Mouse (Mus musculus) hindbrain, embryonic 12.5 days (tissue): Measurements from ENCODE around the gene Casq1. TPM values are rescaled to one million over a fixed set of nuclear protein-coding genes. Genes with fewer than 3 reads are reported as not detected.
A peak's percentile ranks its signal among the peaks of the same experiment; 100 is the strongest.

ENCODE experiments used
- ATAC-seq: fragments of 200-750 bp; cut with Nextera tagmentation; 2 replicates; pipeline ENCODE4 v1.8.0; 2017; ENCODE audit warnings: moderate TSS enrichment; ENCODE audit not compliant: low FRiP score
- H3K27ac ChIP-seq: fragments of 300-500 bp; sonication (generic); 2 replicates; pipeline ENCODE4 v1.5.1; 2016; ENCODE audit warnings: mild to moderate bottlenecking
- H3K27me3 ChIP-seq: fragments of 300-500 bp; sonication (generic); 2 replicates; pipeline ENCODE4 v1.6.1; 2016; ENCODE audit warnings: mild to moderate bottlenecking
- H3K36me3 ChIP-seq: fragments of 300-500 bp; sonication (generic); 2 replicates; pipeline ENCODE4 v1.6.1; 2016; ENCODE audit warnings: mild to moderate bottlenecking
- H3K4me1 ChIP-seq: fragments of 300-500 bp; sonication (generic); 2 replicates; pipeline ENCODE4 v1.6.1; 2016
- H3K4me2 ChIP-seq: fragments of 300-500 bp; sonication (generic); replicated peaks from 2 replicates; pipeline ENCODE4 v1.6.1; 2016; ENCODE audit warnings: mild to moderate bottlenecking
- H3K4me3 ChIP-seq: fragments of 300-500 bp; sonication (generic); 2 replicates; pipeline ENCODE4 v1.5.1; 2016; ENCODE audit warnings: mild to moderate bottlenecking
- H3K9ac ChIP-seq: fragments of 300-500 bp; sonication (generic); 2 replicates; pipeline ENCODE4 v1.6.1; 2016; ENCODE audit warnings: mild to moderate bottlenecking, moderate library complexity
- H3K9me3 ChIP-seq: fragments of 300-500 bp; sonication (generic); replicated peaks from 2 replicates; pipeline ENCODE4 v1.6.1; 2016; ENCODE audit warnings: mild to moderate bottlenecking
- WGBS: fragments of 180-500 bp; shearing (Covaris S2); methylation state at CpG from one replicate; pipeline ENCODE4 v1.1.7; 2016; 5-methylcytosine and 5-hydroxymethylcytosine counted together
- polyA plus RNA-seq: library from polyadenylated mRNA; unstranded; fragments of >200 nt; fragmentation: Nextera tagmentation; extraction: Ambion mirVana; gene quantifications from 2 replicates; pipeline ENCODE4 v1.2.1, GENCODE M21; 2016

The Casq1 gene
- polyA plus RNA-seq, 1 experiment from 2014 or later: 3.8 TPM

- Histone ChIP-seq H3K9ac (peak overlapping the region; percentile 96), H3K27me3 (no peaks in the 10 kb centered on the region), H3K9me3 (no peaks in the 10 kb centered on the region), H3K27ac (peak overlapping the region; percentile 93), H3K36me3 (peaks cover 16% of the 10 kb centered on the region), H3K4me1 (peaks cover 76% of the 10 kb centered on the region), H3K4me2 (peak overlapping the region; percentile 88), H3K4me3 (peak overlapping the region; percentile 74)
- no peak for ATAC-seq
- 17% methylated on average over 9 of the region's 9 CpGs for WGBS
Measured at GRCm38 (mm10) chr1:172204033-172204813, 15.4 kb downstream of the Casq1 start.

- peak overlapping the region; percentile 93 for H3K27ac ChIP-seq
- no peak for ATAC-seq
- H3K36me3 ChIP-seq: peaks cover 21% of the 10 kb centered on the region
- H3K9me3 ChIP-seq: no peaks in the 10 kb centered on the region
- H3K9ac ChIP-seq: peak overlapping the region; percentile 96
- peak overlapping the region; percentile 88 for H3K4me2 ChIP-seq
- no peaks in the 10 kb centered on the region for H3K27me3 ChIP-seq
- H3K4me3 ChIP-seq: peak overlapping the region; percentile 74
- H3K4me1 ChIP-seq: peaks cover 76% of the 10 kb centered on the region
- 5% methylated on average over 4 of the region's 4 CpGs for WGBS
Measured at GRCm38 (mm10) chr1:172203566-172203965, 16.1 kb downstream of the Casq1 start.

DNA sequence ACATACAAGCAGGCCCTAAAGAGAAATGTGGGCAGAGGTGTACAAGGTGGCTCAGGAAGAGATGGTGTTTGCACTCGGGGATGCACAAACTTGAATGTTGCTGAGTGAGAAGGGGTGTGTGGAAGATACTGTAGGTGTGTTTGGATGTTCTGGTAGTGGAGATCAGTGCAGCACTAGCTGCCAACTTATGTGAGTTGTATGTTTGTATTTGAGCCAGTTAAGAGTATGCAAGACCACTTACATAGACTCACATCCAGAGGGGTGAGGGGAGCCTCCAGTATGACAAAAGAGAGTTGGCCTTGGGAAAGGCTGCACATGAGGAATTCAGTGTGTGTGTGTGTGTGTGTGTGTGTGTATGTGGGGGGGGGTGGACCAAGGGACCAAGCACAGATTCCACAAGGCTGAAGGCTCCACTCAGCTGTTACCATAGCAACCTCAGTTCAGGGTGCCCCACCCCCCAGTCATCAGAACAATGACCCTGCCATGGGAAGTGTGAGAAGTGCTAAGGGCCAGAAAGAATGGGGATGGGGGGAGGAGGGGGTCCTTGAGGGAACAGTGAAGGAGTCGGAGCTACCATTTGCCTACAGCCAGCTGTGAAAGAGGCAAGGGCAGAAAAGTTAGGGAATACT, 16.7 kb downstream of the Casq1 start:
- Histone ChIP-seq H3K4me2 (peak overlapping the region; percentile 88), H3K4me3 (0 out of 2 replicates have a peak overlapping the region, but pooled peaks have one; percentile 74), H3K9ac (peak overlapping the region; percentile 96), H3K36me3 (peaks cover 27% of the 10 kb centered on the region), H3K4me1 (peaks cover 76% of the 10 kb centered on the region), H3K9me3 (no peaks in the 10 kb centered on the region), H3K27me3 (no peaks in the 10 kb centered on the region), H3K27ac (peak overlapping the region; percentile 93)
- WGBS: 14% methylated on average over 2 of the region's 2 CpGs
- ATAC-seq: peak; percentile 53

GRCm38 (mm10) chr1:172201967-172202880, 17.4 kb downstream of the Casq1 start:
- H3K27ac ChIP-seq: peak overlapping the region; percentile 93
- no peaks in the 10 kb centered on the region for H3K27me3 ChIP-seq
- peaks cover 35% of the 10 kb centered on the region for H3K36me3 ChIP-seq
- 10% methylated on average over 14 of the region's 14 CpGs for WGBS
- H3K4me3 ChIP-seq: peak overlapping the region; percentile 18
- H3K4me1 ChIP-seq: peaks cover 72% of the 10 kb centered on the region
- H3K9ac ChIP-seq: peak overlapping the region; percentile 96; the same call in 1 of the 2 replicates
- H3K4me2 ChIP-seq: peak overlapping the region; percentile 88
- no peaks in the 10 kb centered on the region for H3K9me3 ChIP-seq
- peak; percentile 6; the same call in 1 of the 2 replicates for ATAC-seq

GRCm38 (mm10) chr1:172200871-172201447, 18.7 kb downstream of the Casq1 start:
- H3K4me3 ChIP-seq: 0 out of 2 replicates have a peak overlapping the region, but pooled peaks have one; percentile 2
- peak overlapping the region; percentile 10; the same call in 1 of the 2 replicates for H3K9ac ChIP-seq
- H3K4me1 ChIP-seq: peaks cover 63% of the 10 kb centered on the region

DNA sequence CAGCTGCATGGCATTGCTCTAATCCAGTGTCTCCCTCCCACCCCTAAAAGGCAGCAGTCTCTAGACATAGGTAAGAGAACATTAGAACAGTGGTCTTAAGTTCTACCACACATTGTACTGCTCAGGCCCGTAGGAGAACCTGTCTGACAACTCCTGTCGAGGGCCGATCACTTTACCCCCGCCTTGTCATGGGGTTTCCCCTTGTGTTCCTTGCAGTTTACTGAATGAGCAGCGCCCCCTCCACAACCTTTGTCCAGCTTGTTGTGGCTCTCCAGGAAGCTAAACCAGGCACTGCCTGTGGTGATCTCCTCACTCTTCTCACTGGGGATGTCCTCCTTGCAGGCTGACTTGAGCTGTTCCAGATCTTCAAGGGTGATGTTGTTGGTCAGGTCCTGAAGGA, 19.5 kb downstream of the Casq1 start:
- H3K36me3 ChIP-seq: peaks cover 54% of the 10 kb centered on the region
- H3K4me3 ChIP-seq: no peak overlapping the region
- ATAC-seq: no peak
- H3K4me2 ChIP-seq: peak overlapping the region; percentile 35; the same call in 1 of the 2 replicates
- WGBS: 62% methylated on average over 5 of the region's 5 CpGs
- H3K27me3 ChIP-seq: no peaks in the 10 kb centered on the region
- H3K9me3 ChIP-seq: no peaks in the 10 kb centered on the region
- H3K27ac ChIP-seq: peak overlapping the region; percentile 93
- peaks cover 55% of the 10 kb centered on the region for H3K4me1 ChIP-seq
- peak overlapping the region; percentile 10; the same call in 1 of the 2 replicates for H3K9ac ChIP-seq

More at GRCm38 (mm10) chr1:172200871-172201447, 18.7 kb downstream of the Casq1 start:
- Histone ChIP-seq H3K27me3 (no peaks in the 10 kb centered on the region), H3K9me3 (no peaks in the 10 kb centered on the region), H3K4me2 (peak overlapping the region; percentile 35), H3K36me3 (peaks cover 47% of the 10 kb centered on the region), H3K27ac (peak overlapping the region; percentile 93)
- 25% methylated on average over 6 of the region's 7 CpGs for WGBS
- peak; percentile 72 for ATAC-seq

DNA sequence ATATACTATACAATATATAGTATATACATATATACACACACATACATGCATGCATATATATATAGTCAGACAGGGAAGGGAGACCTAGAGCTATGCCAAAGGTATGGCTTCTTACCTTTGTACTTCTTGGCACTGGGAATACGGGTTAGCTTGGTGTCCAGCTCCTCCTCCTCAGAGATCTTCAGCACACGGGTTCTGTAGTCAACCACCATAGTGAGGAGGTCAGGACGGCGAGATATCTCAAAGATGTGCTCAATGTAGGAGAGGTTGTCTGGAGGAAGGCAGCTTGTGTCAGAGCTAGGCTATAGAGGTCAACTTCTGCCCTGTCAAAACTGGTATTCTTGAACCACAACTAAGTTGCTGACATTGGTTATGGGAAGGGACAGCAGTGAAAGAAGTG, 20.7 kb downstream of the Casq1 start:
- Histone ChIP-seq H3K4me3 (no peak overlapping the region), H3K36me3 (peaks cover 65% of the 10 kb centered on the region), H3K4me1 (peaks cover 46% of the 10 kb centered on the region), H3K9ac (no peak overlapping the region), H3K4me2 (no peak overlapping the region), H3K27ac (no peak overlapping the region), H3K9me3 (no peaks in the 10 kb centered on the region), H3K27me3 (no peaks in the 10 kb centered on the region)
- no peak for ATAC-seq
- WGBS: 97% methylated on average over 4 of the region's 4 CpGs

GRCm38 (mm10) chr1:172198316-172198715, 21.4 kb downstream of the Casq1 start:
- Histone ChIP-seq H3K4me3 (no peak overlapping the region), H3K4me2 (no peak overlapping the region), H3K27ac (no peak overlapping the region), H3K9me3 (no peaks in the 10 kb centered on the region), H3K27me3 (no peaks in the 10 kb centered on the region), H3K4me1 (peaks cover 39% of the 10 kb centered on the region), H3K36me3 (peaks cover 70% of the 10 kb centered on the region), H3K9ac (no peak overlapping the region)
- WGBS: 89% methylated on average over 8 of the region's 8 CpGs
- no peak for ATAC-seq

DNA sequence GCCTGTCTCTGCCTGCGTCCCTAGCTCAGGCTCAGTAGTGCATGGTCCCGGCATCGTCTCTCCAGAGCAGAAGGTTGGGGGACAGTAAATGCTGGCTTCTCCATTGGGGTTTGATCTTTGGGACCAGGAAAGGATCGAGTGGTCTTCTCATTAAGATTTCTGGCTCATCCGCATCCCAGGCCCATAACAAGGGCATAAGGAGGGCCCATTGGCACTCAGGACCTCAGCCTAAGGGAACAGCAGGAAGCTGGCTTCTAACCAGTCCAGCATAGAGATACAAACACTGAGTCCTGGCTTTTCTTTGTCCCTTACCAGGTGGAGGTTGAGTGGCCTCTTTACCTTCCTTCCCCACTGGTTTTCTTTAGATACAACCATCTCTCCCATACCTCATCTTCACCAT, 21.8 kb downstream of the Casq1 start:
- H3K27me3 ChIP-seq: no peaks in the 10 kb centered on the region
- 79% methylated on average over 5 of the region's 5 CpGs for WGBS
- ATAC-seq: no peak
- H3K9me3 ChIP-seq: no peaks in the 10 kb centered on the region
- H3K4me2 ChIP-seq: no peak overlapping the region
- peaks cover 35% of the 10 kb centered on the region for H3K4me1 ChIP-seq
- H3K9ac ChIP-seq: no peak overlapping the region
- H3K27ac ChIP-seq: no peak overlapping the region
- peaks cover 71% of the 10 kb centered on the region for H3K36me3 ChIP-seq
- H3K4me3 ChIP-seq: no peak overlapping the region

DNA sequence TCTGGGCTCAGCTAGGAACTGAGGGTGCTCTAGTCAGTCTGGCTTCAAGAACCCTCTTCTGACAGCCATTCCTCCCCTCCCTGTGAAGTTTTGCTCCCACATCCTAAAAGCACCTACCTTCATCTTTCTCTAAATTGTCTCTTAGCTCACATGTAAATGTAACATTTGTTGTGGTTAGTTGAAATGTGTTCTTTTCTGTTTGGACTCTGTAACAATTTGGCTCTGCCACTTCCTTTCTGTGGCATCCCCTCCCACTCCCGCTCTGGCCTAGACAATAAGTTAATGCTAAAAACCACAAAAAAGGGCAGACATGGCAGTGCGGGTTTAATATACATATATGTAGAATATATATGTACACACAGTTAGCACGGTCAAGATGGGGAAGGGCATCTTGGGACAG, 22.5 kb downstream of the Casq1 start:
- Histone ChIP-seq H3K9me3 (no peaks in the 10 kb centered on the region), H3K4me2 (no peak overlapping the region), H3K4me1 (peaks cover 28% of the 10 kb centered on the region), H3K9ac (no peak overlapping the region), H3K36me3 (peaks cover 78% of the 10 kb centered on the region), H3K4me3 (no peak overlapping the region), H3K27ac (no peak overlapping the region), H3K27me3 (no peaks in the 10 kb centered on the region)
- no peak for ATAC-seq
- WGBS: 87% methylated on average over 3 of the region's 3 CpGs

- WGBS: 81% methylated on average over 8 of the region's 8 CpGs
- Histone ChIP-seq H3K36me3 (peaks cover 79% of the 10 kb centered on the region), H3K4me2 (no peak overlapping the region), H3K27me3 (no peaks in the 10 kb centered on the region), H3K27ac (0 out of 2 replicates have a peak overlapping the region, but pooled peaks have one; percentile 48), H3K4me1 (peaks cover 2% of the 10 kb centered on the region; the same call in 1 of the 2 replicates), H3K4me3 (no peak overlapping the region), H3K9ac (peak overlapping the region; percentile 4; the same call in 1 of the 2 replicates), H3K9me3 (no peaks in the 10 kb centered on the region)
- ATAC-seq: no peak
Measured at GRCm38 (mm10) chr1:172194435-172194834, 25.2 kb downstream of the Casq1 start.
